Mouse (Mus musculus) urinary bladder, postnatal 36 days (tissue): ENCODE measurements around the gene Cdk17.

Experiments
- DNase-seq, 2 experiments: peaks; one replicate each; pipeline ENCODE4 v3.0.0; 2022; ENCODE audit warnings: low spot score in 2 of 2, mixed read lengths in 1 of 2

Gene Cdk17

DNA sequence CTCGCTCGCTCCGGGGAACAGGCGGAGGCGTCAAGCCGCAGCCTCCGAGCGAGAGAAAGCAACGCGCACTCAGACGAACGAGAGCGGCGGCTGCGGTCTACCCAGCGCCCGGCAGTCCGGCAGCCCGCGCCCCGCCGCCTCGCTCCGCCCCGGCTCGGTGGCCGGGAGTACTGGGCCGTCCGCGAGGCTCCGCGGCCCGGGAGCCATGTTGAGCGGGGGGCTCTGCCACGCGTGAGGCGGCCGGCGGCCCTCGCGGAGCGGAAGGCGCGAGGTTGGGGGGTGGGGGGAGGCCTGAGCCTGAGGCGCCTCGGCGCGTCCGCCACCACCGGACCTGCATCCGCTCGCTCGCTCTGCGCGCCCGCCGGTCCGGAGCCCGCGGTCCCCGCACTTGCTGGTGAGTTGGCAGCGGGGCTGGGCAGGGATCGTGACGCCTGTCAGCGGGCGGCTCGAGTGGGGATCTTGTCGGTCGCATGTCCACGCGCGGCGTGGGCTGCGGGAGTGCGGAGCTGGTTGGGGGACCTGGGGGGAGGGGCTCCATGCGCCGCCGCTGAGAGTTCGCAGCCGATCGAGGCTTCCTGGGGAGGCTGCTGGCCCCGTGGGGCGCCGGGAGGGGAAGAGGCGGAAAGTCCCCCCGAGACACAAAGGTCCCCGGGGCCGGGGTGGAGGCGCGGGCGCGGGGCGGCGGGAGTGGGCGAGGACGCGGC is at the start of gene Cdk17:
Cdk17 (plus strand) TSS at position 69 of the 704 bp plus-strand sequence.
- peak; percentile 51 to 69 for DNase-seq

- DNase-seq = no peak
These were observed 49.3 kb upstream of the Cdk17 start for GRCm38 (mm10) chr10:93111412-93111811.

- no peak for DNase-seq
These were observed 48.7 kb upstream of the Cdk17 start for GRCm38 (mm10) chr10:93112021-93112420.

GRCm38 (mm10) chr10:93113968-93114367 is 46.7 kb upstream of the Cdk17 start:
- DNase-seq = no peak

DNA sequence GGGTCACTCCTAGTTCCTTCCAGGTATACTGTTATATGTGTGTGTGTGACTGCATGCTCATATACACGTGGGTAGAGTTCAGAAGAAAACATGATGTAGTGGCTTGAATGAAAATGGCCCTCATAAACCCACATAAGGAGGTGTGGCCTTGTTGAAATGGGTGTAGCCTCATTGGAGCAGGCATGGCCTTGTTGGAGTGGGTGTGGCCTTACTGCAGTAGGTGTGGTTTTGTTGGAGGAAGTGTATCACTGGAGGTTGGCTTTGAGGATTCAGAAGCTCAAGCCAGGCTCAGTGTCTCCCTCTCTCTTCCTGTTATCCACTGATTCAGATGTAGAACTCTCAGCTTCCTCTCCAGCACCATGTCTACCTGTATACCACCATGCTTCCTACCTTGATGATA is 45.9 kb upstream of the Cdk17 start:
- no peak for DNase-seq

- DNase-seq = no peak
These were observed 44.9 kb upstream of the Cdk17 start for GRCm38 (mm10) chr10:93115743-93116142.

- no peak for DNase-seq
These were observed 44.0 kb upstream of the Cdk17 start for GRCm38 (mm10) chr10:93116636-93117035.

DNA sequence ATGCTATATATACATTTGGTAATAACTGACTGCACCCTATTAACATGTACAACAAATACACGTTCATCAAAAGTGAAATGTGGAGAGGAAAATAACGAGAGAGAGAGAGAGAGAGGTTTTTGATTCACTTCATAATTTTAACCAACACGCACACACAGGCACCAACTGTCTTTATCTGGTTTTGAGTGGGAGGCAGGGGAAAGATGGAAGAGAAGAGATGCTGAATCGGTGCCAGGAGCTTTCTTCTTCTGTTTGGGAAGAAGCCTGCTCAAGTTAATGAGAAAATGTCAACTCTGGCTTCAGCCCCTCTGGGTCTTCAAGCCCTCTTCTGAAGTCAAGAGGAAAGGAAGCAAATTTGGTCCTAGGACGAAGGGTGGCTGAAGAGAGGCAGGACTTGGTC is 40.9 kb upstream of the Cdk17 start:
- DNase-seq = no peak

- DNase-seq = peak in 1 of 2 experiments; percentile 28
These were observed 39.3 kb upstream of the Cdk17 start for GRCm38 (mm10) chr10:93121262-93121860.

DNA sequence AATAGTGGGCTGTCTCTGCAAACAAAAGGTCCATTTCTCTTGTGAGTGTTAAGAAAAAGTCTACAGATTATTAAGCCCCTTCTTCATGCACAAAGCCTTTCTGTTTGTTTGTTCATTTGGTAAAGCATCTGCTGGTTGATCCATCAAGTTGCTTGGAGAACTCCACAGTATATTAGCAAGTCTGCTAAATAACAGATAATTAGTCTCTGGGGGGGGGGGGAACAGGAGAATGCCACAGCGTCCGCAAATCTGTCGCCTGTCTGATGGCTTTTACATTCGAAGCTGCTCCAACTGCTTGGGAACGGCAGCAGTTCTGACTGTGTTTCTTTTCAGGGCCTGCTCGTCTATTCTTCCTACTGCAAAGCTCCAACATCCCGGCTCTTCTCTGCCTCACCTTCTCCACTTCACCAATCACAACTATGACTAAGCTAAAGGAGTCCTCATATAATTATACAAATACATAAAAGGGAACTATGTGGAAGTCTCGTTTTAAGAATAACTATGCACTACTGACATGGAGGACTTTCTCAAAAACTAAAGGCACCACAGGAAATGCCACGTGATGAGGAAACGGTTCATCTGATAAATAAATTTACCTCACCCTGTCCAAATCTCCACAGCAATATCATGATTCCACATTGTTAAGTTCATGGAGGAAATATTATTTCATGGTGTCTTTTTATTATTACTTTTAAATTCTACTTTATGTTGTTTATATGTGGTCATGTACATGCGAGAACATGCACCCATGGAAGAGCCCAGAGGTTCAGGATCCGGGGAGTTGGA is 38.1 kb upstream of the Cdk17 start:
- no peak for DNase-seq

- DNase-seq = no peak
These were observed 37.4 kb upstream of the Cdk17 start for GRCm38 (mm10) chr10:93123310-93123709.

- peak in 1 of 2 experiments; percentile 55 for DNase-seq
These were observed 36.6 kb upstream of the Cdk17 start for GRCm38 (mm10) chr10:93123957-93124613.

DNA sequence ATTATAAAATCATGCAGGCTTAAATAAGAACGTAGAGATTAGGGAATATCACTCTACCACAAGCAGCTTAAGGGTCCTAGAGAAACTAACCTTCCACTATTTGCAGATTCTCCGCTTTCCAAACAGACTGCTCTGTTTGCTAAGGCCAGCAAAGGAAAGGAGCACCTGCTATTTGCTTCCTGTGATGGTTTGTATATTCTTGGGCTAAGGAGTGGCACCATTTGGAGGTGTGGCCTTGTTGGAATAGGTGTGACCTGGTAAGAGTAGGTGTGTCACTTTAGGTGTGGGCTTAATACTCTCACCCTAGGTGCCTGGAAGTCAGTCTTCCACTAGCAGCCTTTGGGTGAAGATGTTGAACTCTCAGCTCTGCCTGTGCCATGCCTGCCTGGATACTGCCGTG is 34.6 kb upstream of the Cdk17 start:
- no peak for DNase-seq

DNA sequence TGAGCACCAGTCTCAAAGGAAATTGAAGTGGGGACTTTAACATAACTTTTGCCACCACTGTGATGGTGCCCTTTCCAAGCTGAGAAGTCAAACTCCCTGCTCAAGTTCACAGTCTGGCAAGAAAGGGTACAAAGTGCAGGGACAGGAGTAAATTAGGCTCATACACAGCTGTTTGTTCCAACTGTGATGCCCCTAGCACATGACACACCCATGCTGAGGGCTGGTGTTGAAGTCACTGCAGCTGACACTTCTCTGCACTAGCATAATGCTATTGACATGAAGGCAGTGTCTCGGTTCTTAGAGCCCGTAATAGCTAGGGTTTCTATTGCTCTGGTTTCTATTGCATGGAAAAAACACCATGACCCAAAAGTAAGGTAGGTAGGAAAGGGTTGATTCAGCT is 32.1 kb upstream of the Cdk17 start:
- DNase-seq = no peak

- no peak for DNase-seq
These were observed 31.3 kb upstream of the Cdk17 start for GRCm38 (mm10) chr10:93129345-93129744.

DNA sequence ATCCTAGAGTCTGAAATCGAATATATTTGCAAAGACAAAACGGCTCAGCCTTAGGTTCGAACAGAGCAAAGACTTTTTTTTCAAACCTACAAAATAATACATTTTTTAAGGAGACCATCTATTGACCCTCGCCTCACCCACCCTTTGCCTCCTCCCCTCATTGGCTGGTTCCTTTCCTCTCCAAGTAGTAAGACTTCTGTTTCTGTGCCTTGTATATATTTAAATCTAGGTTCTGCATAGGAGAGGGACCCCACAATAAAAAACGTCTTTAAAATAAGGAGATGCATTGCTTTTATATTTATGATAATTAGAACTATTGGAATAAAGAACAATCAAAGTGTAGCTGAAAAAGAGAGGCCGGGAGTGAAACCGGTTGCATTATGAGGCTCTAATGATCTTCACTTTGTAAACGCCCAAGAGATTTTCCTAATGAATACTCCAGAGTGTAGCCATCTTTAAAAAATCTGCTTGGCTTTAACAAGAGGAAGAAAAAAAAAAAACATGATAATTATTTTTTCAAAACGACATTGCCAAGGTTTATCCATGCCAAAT is 30.7 kb upstream of the Cdk17 start:
- no peak for DNase-seq

GRCm38 (mm10) chr10:93130456-93130940 is 30.2 kb upstream of the Cdk17 start:
- peak in 1 of 2 experiments; percentile 31 for DNase-seq

GRCm38 (mm10) chr10:93131865-93132566 is 28.7 kb upstream of the Cdk17 start:
- no peak for DNase-seq

DNA sequence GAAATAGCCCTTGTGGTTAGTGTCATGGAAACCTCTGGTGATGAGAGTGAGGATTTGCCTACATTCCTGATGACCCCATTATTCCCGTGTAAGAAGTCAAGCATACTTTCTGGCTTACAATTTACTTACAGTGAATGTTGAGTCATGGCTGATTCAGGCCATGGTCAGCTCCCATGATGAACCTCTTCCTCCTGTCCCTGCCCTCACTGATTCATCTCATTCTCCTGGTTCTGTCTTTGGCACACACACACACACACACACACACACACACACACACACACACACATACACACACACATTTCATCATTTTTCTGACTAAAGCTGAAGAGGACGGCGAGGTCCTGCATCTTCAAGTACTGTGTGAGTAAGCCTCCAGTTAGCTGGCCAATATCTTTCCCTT is 21.9 kb upstream of the Cdk17 start:
- DNase-seq = no peak

DNA sequence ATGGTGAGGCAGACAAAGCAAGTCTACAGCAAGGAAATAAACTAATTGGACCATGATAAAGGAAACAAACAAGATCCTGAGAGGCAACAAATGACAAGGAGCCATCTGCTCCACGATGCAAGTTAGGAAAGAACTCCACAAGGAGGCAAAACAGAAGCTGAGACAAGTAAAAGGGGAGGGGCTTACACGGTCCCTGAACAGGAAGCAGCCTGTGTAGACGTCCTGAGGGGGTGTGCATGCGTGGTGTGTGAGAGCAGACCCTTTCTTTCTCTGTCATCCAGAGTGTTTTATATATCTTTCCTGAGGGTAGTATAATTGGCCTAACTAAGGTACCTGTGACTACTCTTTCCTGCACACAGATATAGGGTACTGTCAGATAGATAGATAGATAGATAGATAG is 19.9 kb upstream of the Cdk17 start:
- no peak for DNase-seq
